Mouse (Mus musculus): ENCODE measurements around the gene Tfg. TPM values are rescaled to one million over a fixed set of nuclear protein-coding genes. Genes with fewer than 3 reads are reported as not detected.

The Tfg gene
- 180 and 183 TPM in 2 replicates for polyA plus RNA-seq (2016; fragmentation: Nextera tagmentation; extraction: Ambion mirVana)

DNA sequence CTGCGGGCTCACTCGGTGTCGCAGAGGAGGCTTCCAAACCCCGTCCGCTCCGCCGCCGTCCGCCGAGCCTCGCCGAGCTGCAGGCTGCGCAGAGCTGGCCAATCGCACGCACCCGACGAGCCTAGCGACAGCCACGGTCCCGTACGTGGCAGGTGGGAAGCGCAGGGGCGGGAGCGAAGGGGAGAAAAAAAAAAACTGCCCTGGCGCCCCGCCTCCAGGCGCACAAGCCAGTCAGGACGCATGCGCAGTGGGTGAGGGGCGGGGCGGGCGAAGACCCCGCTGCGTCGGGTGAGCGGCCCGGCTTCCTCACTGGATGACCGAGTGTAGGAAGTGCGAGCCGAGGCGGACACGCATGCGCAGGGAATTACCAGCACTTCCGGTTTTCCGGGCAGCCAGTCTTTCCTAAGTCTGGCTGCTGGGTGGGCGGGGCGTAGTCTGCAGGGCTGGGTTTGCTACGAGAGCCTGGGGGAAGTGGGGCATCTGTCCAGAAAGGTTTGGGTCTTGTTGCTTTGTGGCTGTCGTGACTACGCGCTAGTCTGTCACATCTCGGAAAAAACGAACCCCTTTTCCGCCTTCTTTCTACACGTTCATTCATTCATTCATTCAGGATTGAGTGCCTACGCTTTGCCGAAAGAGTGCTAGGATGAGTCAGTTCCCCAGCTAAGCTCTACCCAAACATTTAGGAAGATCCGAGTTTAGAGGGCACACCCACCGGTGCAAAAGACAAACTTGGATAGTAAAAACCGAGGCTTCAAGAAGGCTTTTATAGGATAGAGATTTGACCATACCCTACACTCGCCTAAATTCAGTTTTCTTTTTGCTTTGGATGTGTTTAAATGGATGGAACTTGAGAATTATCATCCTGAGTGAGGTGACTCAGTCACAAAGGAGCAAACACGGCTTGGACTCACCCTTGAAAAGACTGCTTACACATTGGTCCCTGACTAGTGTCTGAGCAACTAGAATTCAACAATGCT is at the start of gene Tfg:
TSS of gene Tfg (minus strand) at position 227 of the 977 bp plus-strand sequence.
- Histone ChIP-seq H3K4me3 (peak within 1 kb of the TSS; percentile 87), H3K27ac (peak within 1 kb of the TSS; percentile 98), H3K9me3 (no peaks in the 10 kb centered on the region), H3K27me3 (ENCODE audit: insufficient read depth, poor library complexity, severe bottlenecking) (no peaks in the 10 kb centered on the region), H3K4me1 (replicated peaks) (peaks cover 19% of the 10 kb centered on the region), H3K36me3 (peaks cover 5% of the 10 kb centered on the region)
- under 1% methylated on average over 62 of the region's 62 CpGs for WGBS
- DNase-seq (ENCODE audit: low spot score): peak; percentile 100

GRCm38 (mm10) chr16:56729060-56729459 is 11.8 kb upstream of the Tfg start:
- H3K27ac ChIP-seq: no peak overlapping the region
- H3K27me3 ChIP-seq (ENCODE audit: insufficient read depth, poor library complexity, severe bottlenecking): no peaks in the 10 kb centered on the region
- WGBS: 28% methylated on average over 1 of the region's 1 CpGs
- no peaks in the 10 kb centered on the region for H3K36me3 ChIP-seq
- DNase-seq (ENCODE audit: low spot score): no peak
- no peak overlapping the region for H3K4me3 ChIP-seq
- H3K4me1 ChIP-seq (replicated peaks): no peaks in the 10 kb centered on the region
- H3K9me3 ChIP-seq: no peaks in the 10 kb centered on the region

DNA sequence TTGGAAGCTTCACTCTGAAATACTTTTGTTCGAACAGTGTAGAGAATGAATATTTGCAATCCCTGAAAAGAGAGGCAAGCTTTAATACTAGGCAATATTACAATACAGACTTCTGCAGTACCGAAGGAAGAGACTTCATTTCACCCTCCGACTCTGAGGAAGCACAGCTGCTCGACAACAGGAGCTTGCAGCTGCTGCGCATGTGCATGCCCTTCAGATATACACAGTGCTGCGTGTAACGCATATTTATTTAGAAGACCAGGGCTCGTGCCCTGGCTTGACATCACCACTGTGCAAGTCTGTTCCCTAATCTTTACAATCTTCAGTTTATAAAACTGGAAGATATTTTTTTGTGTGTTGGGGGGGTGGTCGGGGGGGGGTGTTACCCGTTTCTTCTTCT is 7.7 kb upstream of the Tfg start:
- Histone ChIP-seq H3K27me3 (ENCODE audit: insufficient read depth, poor library complexity, severe bottlenecking) (no peaks in the 10 kb centered on the region), H3K36me3 (no peaks in the 10 kb centered on the region), H3K4me3 (no peak overlapping the region), H3K27ac (no peak overlapping the region), H3K9me3 (no peaks in the 10 kb centered on the region), H3K4me1 (replicated peaks) (no peaks in the 10 kb centered on the region)
- DNase-seq (ENCODE audit: low spot score): no peak
- WGBS: 89% methylated on average over 10 of the region's 10 CpGs

DNA sequence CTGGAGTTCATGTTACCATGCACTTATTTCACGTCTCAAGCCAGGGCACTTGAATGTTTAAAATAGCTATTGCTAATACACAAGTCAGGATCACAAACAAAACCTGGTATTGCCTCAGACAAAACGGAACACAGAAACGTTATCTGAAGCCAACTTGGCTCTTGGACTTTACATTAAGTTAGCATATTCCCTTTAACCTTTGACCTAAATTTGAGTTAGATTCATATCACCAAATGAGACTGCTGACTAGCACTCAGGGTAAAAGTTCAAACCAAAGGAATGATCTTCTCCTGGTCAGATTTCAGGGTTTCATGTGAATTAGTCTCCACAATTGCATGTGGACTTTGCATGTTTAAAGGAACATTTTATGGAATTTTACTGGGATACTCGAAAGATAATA is 5.1 kb upstream of the Tfg start:
- Histone ChIP-seq H3K9me3 (no peaks in the 10 kb centered on the region), H3K27ac (no peak overlapping the region), H3K4me3 (no peak overlapping the region), H3K27me3 (ENCODE audit: insufficient read depth, poor library complexity, severe bottlenecking) (no peaks in the 10 kb centered on the region), H3K36me3 (no peaks in the 10 kb centered on the region), H3K4me1 (replicated peaks) (0 out of 2 replicates have a peak, but pooled peaks cover 5% of the 10 kb centered on the region)
- no peak for DNase-seq (ENCODE audit: low spot score)
- WGBS: 75% methylated on average over 4 of the region's 4 CpGs

GRCm38 (mm10) chr16:56719031-56719430 is 1.8 kb upstream of the Tfg start:
- DNase-seq (ENCODE audit: low spot score): no peak
- H3K4me3 ChIP-seq: no peak overlapping the region
- H3K36me3 ChIP-seq: no peaks in the 10 kb centered on the region

DNA sequence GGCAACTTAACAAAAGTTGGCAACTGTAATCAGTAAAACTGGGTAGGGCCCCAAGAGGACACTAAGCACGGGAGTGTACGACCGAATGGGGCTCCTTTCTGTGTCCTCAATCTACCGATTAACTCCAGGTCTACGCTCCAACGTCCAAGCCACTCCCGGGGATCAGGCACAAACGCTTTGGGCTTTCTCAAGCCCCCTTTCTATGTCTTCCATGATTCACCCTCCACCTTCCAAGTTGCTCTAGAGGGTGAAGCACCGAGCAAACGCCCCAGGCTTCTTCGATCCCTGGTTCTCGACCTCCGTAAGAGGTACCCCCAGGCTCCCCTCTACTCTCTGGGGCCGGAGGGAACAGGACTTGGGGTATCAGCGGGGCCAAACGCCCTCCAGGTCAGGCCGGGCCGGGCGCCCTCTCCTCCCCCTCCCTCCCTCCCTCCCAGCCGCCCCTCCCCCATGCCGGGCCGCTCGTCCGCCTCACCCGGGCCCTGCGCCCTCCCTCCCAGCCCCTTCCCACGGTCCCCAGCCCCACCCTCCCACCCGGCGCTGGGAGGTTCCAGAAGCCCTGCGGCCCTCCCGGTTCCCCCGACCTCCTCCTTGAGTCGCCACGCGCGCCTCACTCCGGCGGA is 582 bp downstream of the Tfg start:
- H3K36me3 ChIP-seq: peaks cover 14% of the 10 kb centered on the region
- under 1% methylated on average over 37 of the region's 38 CpGs for WGBS
- peaks cover 19% of the 10 kb centered on the region for H3K4me1 ChIP-seq (replicated peaks)
- H3K27me3 ChIP-seq (ENCODE audit: insufficient read depth, poor library complexity, severe bottlenecking): no peaks in the 10 kb centered on the region
- peak overlapping the region; percentile 98 for H3K27ac ChIP-seq
- DNase-seq (ENCODE audit: low spot score): no peak
- H3K4me3 ChIP-seq: peak overlapping the region; percentile 87
- H3K9me3 ChIP-seq: no peaks in the 10 kb centered on the region

More at GRCm38 (mm10) chr16:56719031-56719430, 1.8 kb upstream of the Tfg start:
- Histone ChIP-seq H3K4me1 (replicated peaks) (peaks cover 19% of the 10 kb centered on the region), H3K9me3 (no peaks in the 10 kb centered on the region), H3K27ac (no peak overlapping the region), H3K27me3 (ENCODE audit: insufficient read depth, poor library complexity, severe bottlenecking) (no peaks in the 10 kb centered on the region)

DNA sequence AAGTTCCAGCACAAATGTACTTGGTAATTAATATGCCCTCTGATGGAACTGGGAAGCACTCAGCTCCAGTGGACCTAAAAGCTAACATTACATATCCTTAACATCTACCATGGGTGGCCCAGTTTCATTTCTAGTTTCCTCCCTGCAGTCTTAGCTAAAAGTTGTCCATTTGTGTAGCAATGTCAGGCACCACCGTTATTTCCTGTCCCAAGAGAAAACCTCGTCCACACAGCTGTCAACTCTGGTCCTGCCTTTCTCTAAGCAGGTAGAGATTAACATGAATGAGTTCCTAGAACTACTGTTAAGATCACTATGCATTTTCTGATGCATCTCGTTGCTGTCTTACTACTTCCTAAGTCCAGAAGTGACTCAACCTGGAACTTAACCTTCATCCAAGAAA is 1.6 kb downstream of the Tfg start:
- peak overlapping the region; percentile 87 for H3K4me3 ChIP-seq
- H3K36me3 ChIP-seq: peaks cover 24% of the 10 kb centered on the region
- WGBS: 76% methylated on average over 3 of the region's 3 CpGs
- H3K9me3 ChIP-seq: no peaks in the 10 kb centered on the region
- H3K27me3 ChIP-seq (ENCODE audit: insufficient read depth, poor library complexity, severe bottlenecking): no peaks in the 10 kb centered on the region
- 0 out of 2 replicates have a peak overlapping the region, but pooled peaks have one; percentile 98 for H3K27ac ChIP-seq
- DNase-seq (ENCODE audit: low spot score): no peak
- H3K4me1 ChIP-seq (replicated peaks): peaks cover 19% of the 10 kb centered on the region

- no peak for DNase-seq (ENCODE audit: low spot score)
These were observed 7.2 kb downstream of the Tfg start for GRCm38 (mm10) chr16:56710071-56710470.

GRCm38 (mm10) chr16:56705731-56706130 is 11.5 kb downstream of the Tfg start:
- no peaks in the 10 kb centered on the region for H3K27me3 ChIP-seq (ENCODE audit: insufficient read depth, poor library complexity, severe bottlenecking)
- peaks cover 87% of the 10 kb centered on the region for H3K36me3 ChIP-seq
- H3K9me3 ChIP-seq: no peaks in the 10 kb centered on the region
- H3K4me1 ChIP-seq (replicated peaks): no peaks in the 10 kb centered on the region
- no peak overlapping the region for H3K4me3 ChIP-seq
- no peak overlapping the region for H3K27ac ChIP-seq
- 90% methylated on average over 3 of the region's 3 CpGs for WGBS
- DNase-seq (ENCODE audit: low spot score): no peak

More at GRCm38 (mm10) chr16:56710071-56710470, 7.2 kb downstream of the Tfg start:
- H3K27me3 ChIP-seq (ENCODE audit: insufficient read depth, poor library complexity, severe bottlenecking): no peaks in the 10 kb centered on the region
- H3K27ac ChIP-seq: no peak overlapping the region
- H3K4me1 ChIP-seq (replicated peaks): no peaks in the 10 kb centered on the region; the same call in 1 of the 2 replicates
- H3K4me3 ChIP-seq: no peak overlapping the region
- no peaks in the 10 kb centered on the region for H3K9me3 ChIP-seq
- 91% methylated on average over 3 of the region's 3 CpGs for WGBS
- H3K36me3 ChIP-seq: peaks cover 69% of the 10 kb centered on the region

DNA sequence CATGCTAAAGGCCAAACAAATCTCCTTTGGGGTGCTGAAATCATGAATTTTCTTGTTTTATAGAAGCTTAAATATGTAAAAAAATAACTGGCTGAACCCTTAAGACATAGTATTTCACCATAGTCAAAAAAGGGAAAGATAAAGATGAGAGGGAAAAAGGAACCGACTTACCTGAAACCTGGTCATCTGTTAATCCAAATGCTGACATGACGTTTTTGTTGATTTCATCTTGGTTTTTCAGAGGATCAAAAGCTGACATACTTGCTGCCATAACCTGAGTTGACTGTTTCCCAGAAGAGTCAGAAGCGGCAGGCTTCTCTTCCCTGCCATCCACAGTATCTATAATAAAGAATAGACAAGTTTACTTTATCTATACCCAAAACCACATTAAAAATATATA is 16.4 kb downstream of the Tfg start:
- DNase-seq (ENCODE audit: low spot score): no peak
- peaks cover 87% of the 10 kb centered on the region for H3K36me3 ChIP-seq
- no peaks in the 10 kb centered on the region for H3K4me1 ChIP-seq (replicated peaks)
- 93% methylated on average over 3 of the region's 3 CpGs for WGBS
- H3K27ac ChIP-seq: no peak overlapping the region
- no peak overlapping the region for H3K4me3 ChIP-seq
- H3K9me3 ChIP-seq: no peaks in the 10 kb centered on the region
- no peaks in the 10 kb centered on the region for H3K27me3 ChIP-seq (ENCODE audit: insufficient read depth, poor library complexity, severe bottlenecking)

DNA sequence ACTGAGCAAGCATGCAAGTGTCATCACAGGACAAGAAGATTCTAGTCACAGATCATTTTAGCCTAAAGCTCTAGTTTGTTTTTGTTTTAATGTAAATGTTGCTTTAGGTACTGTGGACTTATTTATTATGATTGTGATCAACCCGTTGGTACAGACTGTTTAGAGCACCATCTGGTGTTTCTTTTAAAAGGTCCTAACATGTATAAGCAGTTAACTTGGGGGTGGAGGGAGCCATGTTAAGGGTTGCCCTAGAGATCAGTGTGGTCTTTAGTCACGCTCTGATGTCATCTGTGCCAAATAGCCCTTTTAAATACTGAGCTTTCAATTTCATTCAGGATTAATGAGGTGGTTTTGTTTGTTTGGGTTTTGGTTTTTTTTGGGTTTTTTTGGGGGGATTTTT is 20.8 kb downstream of the Tfg start:
- no peaks in the 10 kb centered on the region for H3K27me3 ChIP-seq (ENCODE audit: insufficient read depth, poor library complexity, severe bottlenecking)
- H3K4me3 ChIP-seq: no peak overlapping the region
- H3K27ac ChIP-seq: no peak overlapping the region
- H3K4me1 ChIP-seq (replicated peaks): no peaks in the 10 kb centered on the region
- no peaks in the 10 kb centered on the region for H3K9me3 ChIP-seq
- DNase-seq (ENCODE audit: low spot score): no peak
- 77% methylated on average over 2 of the region's 2 CpGs for WGBS
- peaks cover 94% of the 10 kb centered on the region for H3K36me3 ChIP-seq

- H3K9me3 ChIP-seq: no peaks in the 10 kb centered on the region
- H3K27me3 ChIP-seq (ENCODE audit: insufficient read depth, poor library complexity, severe bottlenecking): no peaks in the 10 kb centered on the region
- H3K27ac ChIP-seq: no peak overlapping the region
- no peaks in the 10 kb centered on the region for H3K4me1 ChIP-seq (replicated peaks)
- DNase-seq (ENCODE audit: low spot score): no peak
- H3K4me3 ChIP-seq: no peak overlapping the region
- peaks cover 95% of the 10 kb centered on the region for H3K36me3 ChIP-seq
- 96% methylated on average over 7 of the region's 7 CpGs for WGBS
These were observed 26.5 kb downstream of the Tfg start for GRCm38 (mm10) chr16:56690715-56691114.

GRCm38 (mm10) chr16:56686747-56687146 is 30.5 kb downstream of the Tfg start:
- Histone ChIP-seq H3K27me3 (ENCODE audit: insufficient read depth, poor library complexity, severe bottlenecking) (no peaks in the 10 kb centered on the region), H3K36me3 (peaks cover 80% of the 10 kb centered on the region), H3K9me3 (no peaks in the 10 kb centered on the region), H3K4me1 (replicated peaks) (no peaks in the 10 kb centered on the region), H3K4me3 (no peak overlapping the region), H3K27ac (no peak overlapping the region)
- no peak for DNase-seq (ENCODE audit: low spot score)
- 94% methylated on average over 5 of the region's 5 CpGs for WGBS

Data from hindbrain, embryonic 10.5 days (tissue).